Mouse (Mus musculus): Measurements from ENCODE around the gene Aars2. TPM values are rescaled to one million over a fixed set of nuclear protein-coding genes. Genes with fewer than 3 reads are reported as not detected.

Aars2 gene
- polyA plus RNA-seq, 1 experiment: 70.9 TPM

GRCm38 (mm10) chr17:45480429-45480828, 26.2 kb upstream of the Aars2 start:
- WGBS: 24% methylated on average over 2 of the region's 2 CpGs
- H3K27ac ChIP-seq (ENCODE audit: control insufficient read depth, insufficient read depth, low read length): peak overlapping the region; percentile 31; the same call in 1 of the 2 replicates
- peak; percentile 64 for DNase-seq
- H3K4me1 ChIP-seq (replicated peaks; ENCODE audit: control insufficient read depth, insufficient read depth, low read length): peaks cover 11% of the 10 kb centered on the region
- no peak for TF ChIP-seq POLR2A (IDR thresholded peaks at IDR 0.05; ENCODE audit: control insufficient read depth, extremely low read depth, insufficient read depth, low read length, poor library complexity)
- TF ChIP-seq CTCF (IDR thresholded peaks at IDR 0.05; ENCODE audit: borderline replicate concordance, control insufficient read depth, extremely low read depth, insufficient read depth, low read length, poor library complexity): no peak
- no peaks in the 10 kb centered on the region for H3K27me3 ChIP-seq (ENCODE audit: control insufficient read depth, insufficient read depth, low read length)
- H3K36me3 ChIP-seq (ENCODE audit: control insufficient read depth, insufficient read depth, low read length): no peaks in the 10 kb centered on the region
- no peak overlapping the region for H3K4me3 ChIP-seq (ENCODE audit: control insufficient read depth, insufficient read depth, low read length)

- Histone ChIP-seq H3K36me3 (ENCODE audit: control insufficient read depth, insufficient read depth, low read length) (no peaks in the 10 kb centered on the region), H3K4me3 (ENCODE audit: control insufficient read depth, insufficient read depth, low read length) (no peak overlapping the region), H3K4me1 (replicated peaks; ENCODE audit: control insufficient read depth, insufficient read depth, low read length) (peaks cover 19% of the 10 kb centered on the region), H3K27me3 (ENCODE audit: control insufficient read depth, insufficient read depth, low read length) (no peaks in the 10 kb centered on the region), H3K27ac (ENCODE audit: control insufficient read depth, insufficient read depth, low read length) (no peak overlapping the region)
- no peak for DNase-seq
- WGBS: 96% methylated on average over 7 of the region's 7 CpGs
- TF ChIP-seq CTCF (IDR thresholded peaks at IDR 0.05; ENCODE audit: borderline replicate concordance, control insufficient read depth, extremely low read depth, insufficient read depth, low read length, poor library complexity) (no peak), POLR2A (IDR thresholded peaks at IDR 0.05; ENCODE audit: control insufficient read depth, extremely low read depth, insufficient read depth, low read length, poor library complexity) (no peak)
Measured at GRCm38 (mm10) chr17:45485581-45485980, 21.1 kb upstream of the Aars2 start.

- TF ChIP-seq CTCF (IDR thresholded peaks at IDR 0.05; ENCODE audit: borderline replicate concordance, control insufficient read depth, extremely low read depth, insufficient read depth, low read length, poor library complexity) (no peak), POLR2A (IDR thresholded peaks at IDR 0.05; ENCODE audit: control insufficient read depth, extremely low read depth, insufficient read depth, low read length, poor library complexity) (no peak; the same call in 1 of the 2 replicates)
- Histone ChIP-seq H3K27ac (ENCODE audit: control insufficient read depth, insufficient read depth, low read length) (peak overlapping the region; percentile 98), H3K4me3 (ENCODE audit: control insufficient read depth, insufficient read depth, low read length) (peak overlapping the region; percentile 65), H3K27me3 (ENCODE audit: control insufficient read depth, insufficient read depth, low read length) (no peaks in the 10 kb centered on the region), H3K36me3 (ENCODE audit: control insufficient read depth, insufficient read depth, low read length) (no peaks in the 10 kb centered on the region), H3K4me1 (replicated peaks; ENCODE audit: control insufficient read depth, insufficient read depth, low read length) (peaks cover 31% of the 10 kb centered on the region)
- WGBS: 3% methylated on average over 5 of the region's 5 CpGs
- peak; percentile 78 for DNase-seq
Measured at GRCm38 (mm10) chr17:45487216-45487615, 19.4 kb upstream of the Aars2 start.

- WGBS: 6% methylated on average over 23 of the region's 23 CpGs
- peak; percentile 87 for DNase-seq
- Histone ChIP-seq H3K27ac (ENCODE audit: control insufficient read depth, insufficient read depth, low read length) (peak overlapping the region; percentile 98), H3K4me3 (ENCODE audit: control insufficient read depth, insufficient read depth, low read length) (peak overlapping the region; percentile 65), H3K4me1 (replicated peaks; ENCODE audit: control insufficient read depth, insufficient read depth, low read length) (peaks cover 41% of the 10 kb centered on the region), H3K36me3 (ENCODE audit: control insufficient read depth, insufficient read depth, low read length) (no peaks in the 10 kb centered on the region), H3K27me3 (ENCODE audit: control insufficient read depth, insufficient read depth, low read length) (no peaks in the 10 kb centered on the region)
- TF ChIP-seq CTCF (IDR thresholded peaks at IDR 0.05; ENCODE audit: borderline replicate concordance, control insufficient read depth, extremely low read depth, insufficient read depth, low read length, poor library complexity): no peak
- peak; percentile 43; the same call in 1 of the 2 replicates for TF ChIP-seq POLR2A (IDR thresholded peaks at IDR 0.05; ENCODE audit: control insufficient read depth, extremely low read depth, insufficient read depth, low read length, poor library complexity)
Measured at GRCm38 (mm10) chr17:45488321-45489254, 18.1 kb upstream of the Aars2 start.

GRCm38 (mm10) chr17:45489736-45490135, 16.9 kb upstream of the Aars2 start:
- no peaks in the 10 kb centered on the region for H3K36me3 ChIP-seq (ENCODE audit: control insufficient read depth, insufficient read depth, low read length)
- WGBS: 56% methylated on average over 6 of the region's 6 CpGs
- H3K4me1 ChIP-seq (replicated peaks; ENCODE audit: control insufficient read depth, insufficient read depth, low read length): peaks cover 45% of the 10 kb centered on the region
- no peak for DNase-seq
- H3K4me3 ChIP-seq (ENCODE audit: control insufficient read depth, insufficient read depth, low read length): peak overlapping the region; percentile 39
- H3K27me3 ChIP-seq (ENCODE audit: control insufficient read depth, insufficient read depth, low read length): no peaks in the 10 kb centered on the region
- peak overlapping the region; percentile 98 for H3K27ac ChIP-seq (ENCODE audit: control insufficient read depth, insufficient read depth, low read length)
- TF ChIP-seq POLR2A (IDR thresholded peaks at IDR 0.05; ENCODE audit: control insufficient read depth, extremely low read depth, insufficient read depth, low read length, poor library complexity): no peak
- no peak for TF ChIP-seq CTCF (IDR thresholded peaks at IDR 0.05; ENCODE audit: borderline replicate concordance, control insufficient read depth, extremely low read depth, insufficient read depth, low read length, poor library complexity)

- H3K27me3 ChIP-seq (ENCODE audit: control insufficient read depth, insufficient read depth, low read length): no peaks in the 10 kb centered on the region
- peaks cover 47% of the 10 kb centered on the region for H3K4me1 ChIP-seq (replicated peaks; ENCODE audit: control insufficient read depth, insufficient read depth, low read length)
- DNase-seq: no peak
- no peak overlapping the region for H3K4me3 ChIP-seq (ENCODE audit: control insufficient read depth, insufficient read depth, low read length)
- H3K36me3 ChIP-seq (ENCODE audit: control insufficient read depth, insufficient read depth, low read length): no peaks in the 10 kb centered on the region
- 46% methylated on average over 13 of the region's 13 CpGs for WGBS
- H3K27ac ChIP-seq (ENCODE audit: control insufficient read depth, insufficient read depth, low read length): peak overlapping the region; percentile 68
- TF ChIP-seq POLR2A (IDR thresholded peaks at IDR 0.05; ENCODE audit: control insufficient read depth, extremely low read depth, insufficient read depth, low read length, poor library complexity) (no peak), CTCF (IDR thresholded peaks at IDR 0.05; ENCODE audit: borderline replicate concordance, control insufficient read depth, extremely low read depth, insufficient read depth, low read length, poor library complexity) (no peak)
Measured at GRCm38 (mm10) chr17:45490532-45491154, 16.0 kb upstream of the Aars2 start.
